ENCODE assay signal across 27 mouse cellular contexts in the genomic region with DNA sequence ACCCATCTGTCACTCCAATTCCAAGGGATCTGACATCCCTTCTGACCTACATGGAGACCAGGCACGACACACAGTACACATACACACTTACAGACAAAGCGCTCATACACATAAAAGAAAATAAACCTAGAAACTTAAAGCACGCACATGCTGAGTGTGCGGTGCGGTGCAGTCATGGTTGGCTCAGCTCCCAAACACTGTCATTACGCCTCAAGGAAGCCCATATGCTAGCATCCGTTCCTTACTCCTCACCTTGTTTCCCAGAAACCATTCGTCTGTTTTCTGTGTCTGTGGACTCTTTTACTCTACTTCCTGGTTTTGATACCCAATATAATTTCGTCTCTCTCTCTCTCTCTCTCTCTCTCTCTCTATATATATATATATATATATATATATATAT. TPM values are rescaled to one million over a fixed set of nuclear protein-coding genes. Genes with fewer than 3 reads are reported as not detected.
DNase-seq lines count a peak whose midpoint lies in the region; ATAC-seq and TF ChIP-seq lines count a peak whose summit lies in the region.
"Had no signal": no experiment of that assay in that cellular context is flagged by ENCODE, and none has a peak within 500 bp of the region (broad histone marks: within the 10 kb centered on the region; RNA-seq: fewer than 3 reads in every experiment).

No protein-coding gene starts in this region.

- H3K4me3 ChIP-seq in forebrain, embryonic 14.5 days (ENCODE audit: low read depth, low read length): no peak overlapping the region
- H3K4me3 ChIP-seq in forebrain, embryonic 13.5 days: no peak overlapping the region
- H3K4me3 ChIP-seq in forebrain, postnatal 0 days (ENCODE audit: low read depth, low read length): no peak overlapping the region
- no peak overlapping the region for H3K4me3 ChIP-seq in forebrain, embryonic 11.5 days (ENCODE audit: low read depth, low read length)
- H3K4me3 ChIP-seq: heart, adult 2 months; heart, embryonic 10.5 days; heart, embryonic 13.5 days; hindbrain, embryonic 15.5 days; intestine, embryonic 15.5 days; kidney, embryonic 15.5 days had no signal

- H3K4me1 ChIP-seq in forebrain, embryonic 14.5 days (ENCODE audit: control insufficient read depth, insufficient read depth, low read length): no peaks in the 10 kb centered on the region
- no peaks in the 10 kb centered on the region for H3K4me1 ChIP-seq in forebrain, embryonic 13.5 days
- no peaks in the 10 kb centered on the region for H3K4me1 ChIP-seq in forebrain, postnatal 0 days (ENCODE audit: insufficient read depth)
- H3K4me1 ChIP-seq in forebrain, embryonic 11.5 days (replicated peaks; ENCODE audit: control insufficient read depth, insufficient read depth, low read length): no peaks in the 10 kb centered on the region
- H3K4me1 ChIP-seq: heart, embryonic 10.5 days; heart, embryonic 13.5 days; hindbrain, embryonic 15.5 days; intestine, embryonic 15.5 days; kidney, embryonic 15.5 days had no signal

- no peak overlapping the region for H3K4me2 ChIP-seq in forebrain, embryonic 14.5 days (ENCODE audit: low read length)
- H3K4me2 ChIP-seq in forebrain, embryonic 13.5 days: no peak overlapping the region
- H3K4me2 ChIP-seq in forebrain, postnatal 0 days (ENCODE audit: low read depth): no peak overlapping the region
- no peak overlapping the region for H3K4me2 ChIP-seq in forebrain, embryonic 11.5 days (ENCODE audit: low read depth, low read length, severe bottlenecking)
- H3K4me2 ChIP-seq: heart, embryonic 13.5 days; hindbrain, embryonic 15.5 days; intestine, embryonic 15.5 days; kidney, embryonic 15.5 days had no signal

- H3K27me3 ChIP-seq in forebrain, embryonic 14.5 days (replicated peaks; ENCODE audit: control insufficient read depth, insufficient read depth, low read length): no peaks in the 10 kb centered on the region
- no peaks in the 10 kb centered on the region for H3K27me3 ChIP-seq in forebrain, embryonic 13.5 days
- no peaks in the 10 kb centered on the region for H3K27me3 ChIP-seq in forebrain, postnatal 0 days (ENCODE audit: insufficient read depth, low read length)
- no peaks in the 10 kb centered on the region for H3K27me3 ChIP-seq in forebrain, embryonic 11.5 days (ENCODE audit: control insufficient read depth, insufficient read depth, low read length)
- H3K27me3 ChIP-seq: intestine, embryonic 15.5 days; kidney, embryonic 15.5 days had no signal

- no peak for TF ChIP-seq POLR2A in brain, embryonic 14.5 days (IDR thresholded peaks at IDR 0.05; ENCODE audit: borderline replicate concordance, extremely low read depth, insufficient read depth, insufficient read length, poor library complexity, severe bottlenecking)

- no peak overlapping the region for H3K9ac ChIP-seq in forebrain, embryonic 14.5 days (ENCODE audit: low read length)
- no peak overlapping the region for H3K9ac ChIP-seq in forebrain, embryonic 13.5 days
- H3K9ac ChIP-seq in forebrain, postnatal 0 days: no peak overlapping the region
- no peak overlapping the region for H3K9ac ChIP-seq in forebrain, embryonic 11.5 days (ENCODE audit: low read length)
- H3K9ac ChIP-seq: heart, embryonic 13.5 days; hindbrain, embryonic 15.5 days; intestine, embryonic 15.5 days; kidney, embryonic 15.5 days had no signal

- 77% methylated on average over 9 of the region's 9 CpGs for WGBS in forebrain, embryonic 14.5 days
- 75% methylated on average over 9 of the region's 9 CpGs for whole genome bisulfite sequencing in forebrain, embryonic 13.5 days
- WGBS in forebrain, postnatal 0 days: 59% methylated on average over 9 of the region's 9 CpGs
- WGBS in forebrain, embryonic 11.5 days: 87% methylated on average over 9 of the region's 9 CpGs

- TF ChIP-seq CTCF in forebrain, postnatal 0 days (IDR thresholded peaks at IDR 0.05; ENCODE audit: low read depth): no peak
- TF ChIP-seq CTCF in brain, embryonic 14.5 days (IDR thresholded peaks at IDR 0.05; ENCODE audit: borderline replicate concordance, extremely low read depth, insufficient read depth, insufficient read length): no peak

- H3K36me3 ChIP-seq in forebrain, embryonic 14.5 days (ENCODE audit: control insufficient read depth, insufficient read depth, low read length): no peaks in the 10 kb centered on the region
- no peaks in the 10 kb centered on the region for H3K36me3 ChIP-seq in forebrain, embryonic 13.5 days (ENCODE audit: poor library complexity, severe bottlenecking)
- no peaks in the 10 kb centered on the region for H3K36me3 ChIP-seq in forebrain, postnatal 0 days (ENCODE audit: insufficient read depth)
- no peaks in the 10 kb centered on the region for H3K36me3 ChIP-seq in forebrain, embryonic 11.5 days (ENCODE audit: control insufficient read depth, insufficient read depth, low read length)
- H3K36me3 ChIP-seq: heart, embryonic 10.5 days; heart, embryonic 13.5 days; hindbrain, embryonic 15.5 days; intestine, embryonic 15.5 days; kidney, embryonic 15.5 days had no signal

- no peak overlapping the region for H3K27ac ChIP-seq in forebrain, embryonic 14.5 days (ENCODE audit: low read depth, low read length)
- no peak overlapping the region for H3K27ac ChIP-seq in forebrain, embryonic 13.5 days
- no peak overlapping the region for H3K27ac ChIP-seq in forebrain, postnatal 0 days (ENCODE audit: low read depth, low read length)
- no peak overlapping the region for H3K27ac ChIP-seq in forebrain, embryonic 11.5 days (ENCODE audit: low read depth, low read length)
- H3K27ac ChIP-seq: heart, adult 2 months; heart, embryonic 10.5 days; heart, embryonic 13.5 days; hindbrain, embryonic 15.5 days; intestine, embryonic 15.5 days; kidney, embryonic 15.5 days had no signal

- peak; percentile 68; the same call in 1 of the 2 replicates for ATAC-seq in forebrain, embryonic 14.5 days
- ATAC-seq in forebrain, embryonic 13.5 days: no peak
- no peak for ATAC-seq in forebrain, postnatal 0 days
- no peak for ATAC-seq in forebrain, embryonic 11.5 days (replicated peaks; ENCODE audit: low FRiP score)
- ATAC-seq: CD4-positive, CD25-positive, alpha-beta regulatory T cell, adult 4 months; intestine, embryonic 15.5 days had no signal

- DNase-seq in forebrain, embryonic 14.5 days (ENCODE audit: low spot score): peak; percentile 69
- peak; percentile 59 for DNase-seq in forebrain, postnatal 0 days
- DNase-seq in forebrain, embryonic 11.5 days (ENCODE audit: low spot score): no peak
- DNase-seq in brain, adult 2 months (ENCODE audit: low read depth, low spot score): peak; percentile 18
- peak; percentile 76 for DNase-seq in brain, embryonic 14.5 days (ENCODE audit: low read depth)
- no peak for DNase-seq in adrenal gland, adult 18-20 months (ENCODE audit: low spot score in 2 of 2)
- DNase-seq: adrenal gland, adult 8-10 months; adrenal gland, postnatal 25 days; cerebellum, adult 11-12 months; cerebellum, adult 9-10 months; gastrocnemius, postnatal 10 days; gastrocnemius, postnatal 36 days; heart, adult 2 months; heart, postnatal 14 days; heart, postnatal 4 days; kidney, adult 11 months; kidney, adult 8-10 months had no signal

- no peaks in the 10 kb centered on the region for H3K9me3 ChIP-seq in forebrain, embryonic 14.5 days (replicated peaks; ENCODE audit: control insufficient read depth, low read length)
- H3K9me3 ChIP-seq in forebrain, embryonic 13.5 days (replicated peaks): no peaks in the 10 kb centered on the region
- no peaks in the 10 kb centered on the region for H3K9me3 ChIP-seq in forebrain, postnatal 0 days (ENCODE audit: low read length)
- no peaks in the 10 kb centered on the region for H3K9me3 ChIP-seq in forebrain, embryonic 11.5 days (ENCODE audit: control insufficient read depth, low read length)
- H3K9me3 ChIP-seq: heart, embryonic 10.5 days; heart, embryonic 13.5 days; hindbrain, embryonic 15.5 days; intestine, embryonic 15.5 days; kidney, embryonic 15.5 days had no signal

RNA-seq across cellular contexts. Expression of gene Nkx6-2, which starts 42.6 kb away (rescaled TPM):
- 1.2 and 1.7 TPM in 2 replicates for polyA plus RNA-seq in forebrain, embryonic 14.5 days (2014; fragmentation: Nextera tagmentation; extraction: Ambion mirVana)
- 2.1 and 3.3 TPM in 2 replicates for polyA plus RNA-seq in forebrain, embryonic 13.5 days (2015; fragmentation: Nextera tagmentation; extraction: Ambion mirVana)
- 1.00 and 1.2 TPM in 2 replicates for total RNA-seq in forebrain, postnatal 0 days (2014; rRNA removed)
- polyA plus RNA-seq in forebrain, postnatal 0 days (2015; fragmentation: Nextera tagmentation; extraction: Ambion mirVana): 0.52 and 1.4 TPM in 2 replicates
- 6.4 and 7.2 TPM in 2 replicates for polyA plus RNA-seq in forebrain, embryonic 11.5 days (2014; fragmentation: Nextera tagmentation; extraction: Ambion mirVana)
- polyA plus RNA-seq in brain, embryonic 14.5 days (2012; rRNA removed): 5.4 and 6.8 TPM in 2 replicates
- total RNA-seq in adrenal gland, adult 18-20 months (2021): under 1 TPM; 0.16 to 0.17 TPM
- total RNA-seq: adrenal gland, postnatal 25 days; gastrocnemius, adult 18-20 months; gastrocnemius, postnatal 10 days; gastrocnemius, postnatal 36 days; granulocyte monocyte progenitor cell, adult 5-6 weeks had no signal
- polyA plus RNA-seq: CD4-positive, CD25-positive, alpha-beta regulatory T cell, adult 4 months; embryonic facial prominence, embryonic 14.5 days; kidney, embryonic 15.5 days had no signal

RNA-seq across cellular contexts. Expression of gene Cfap46, which starts 58.5 kb away (rescaled TPM):
- 1.1 and 1.2 TPM in 2 replicates for polyA plus RNA-seq in forebrain, embryonic 14.5 days (2014; fragmentation: Nextera tagmentation; extraction: Ambion mirVana)
- polyA plus RNA-seq in forebrain, embryonic 13.5 days (2015; fragmentation: Nextera tagmentation; extraction: Ambion mirVana): 1.4 and 1.6 TPM in 2 replicates
- 2.5 and 4.5 TPM in 2 replicates for total RNA-seq in forebrain, postnatal 0 days (2014; rRNA removed)
- 1.7 and 3.1 TPM in 2 replicates for polyA plus RNA-seq in forebrain, postnatal 0 days (2015; fragmentation: Nextera tagmentation; extraction: Ambion mirVana)
- 0.59 and 0.81 TPM in 2 replicates for polyA plus RNA-seq in forebrain, embryonic 11.5 days (2014; fragmentation: Nextera tagmentation; extraction: Ambion mirVana)
- polyA plus RNA-seq in brain, embryonic 14.5 days (2012; rRNA removed): 3.4 and 4.6 TPM in 2 replicates
- total RNA-seq in adrenal gland, adult 18-20 months (2021): under 1 TPM; 0.64 to 0.93 TPM
- total RNA-seq: gastrocnemius, adult 18-20 months; granulocyte monocyte progenitor cell, adult 5-6 weeks; heart, postnatal 4 days had no signal
- polyA plus RNA-seq: CD4-positive, CD25-positive, alpha-beta regulatory T cell, adult 4 months; heart, embryonic 13.5 days had no signal

Comparison
In these comparisons a context has a peak if more than half of its experiments do, and no peak if none do; other contexts are left out.
1. DNase-seq: peak in forebrain, embryonic 14.5 days (single experiment), forebrain, postnatal 0 days (single experiment), brain, adult 2 months (single experiment) and brain, embryonic 14.5 days (single experiment); none in forebrain, embryonic 11.5 days (single experiment) and adrenal gland, adult 18-20 months (0 of 2).